Mouse (Mus musculus) megakaryocyte progenitor cell, adult 5-6 weeks (primary cell): ENCODE data around the gene Vmn2r29. TPM values are rescaled to one million over a fixed set of nuclear protein-coding genes. Genes with fewer than 3 reads are reported as not detected.
"Not testable (repeated sequence)": the region's sequence is repeated elsewhere in the genome, so short reads cannot be mapped to it uniquely, and the experiment has no call there.

Experiments used
- ATAC-seq: replicated peaks from 2 replicates; pipeline ENCODE4 v1.8.0; 2016; ENCODE audit warnings: mild to moderate bottlenecking, moderate TSS enrichment, inconsistent platforms; ENCODE audit not compliant: poor library complexity
- total RNA-seq, 2 experiments: library from RNA; stranded (forward) in 1 of 2; stranded (reverse) in 1 of 2; fragments of 157-497, 149-512 nt in 1 of 2; fragments of 200-1000 nt in 1 of 2; gene quantifications; 2 replicates each; pipeline versions ENCODE4 v1.2.3 to v1.2.4; 2015 to 2017

Gene Vmn2r29
- total RNA-seq (2015) (not detected in 2 replicates), total RNA-seq (2017) (0.41 and 0.83 TPM in 2 replicates)

DNA sequence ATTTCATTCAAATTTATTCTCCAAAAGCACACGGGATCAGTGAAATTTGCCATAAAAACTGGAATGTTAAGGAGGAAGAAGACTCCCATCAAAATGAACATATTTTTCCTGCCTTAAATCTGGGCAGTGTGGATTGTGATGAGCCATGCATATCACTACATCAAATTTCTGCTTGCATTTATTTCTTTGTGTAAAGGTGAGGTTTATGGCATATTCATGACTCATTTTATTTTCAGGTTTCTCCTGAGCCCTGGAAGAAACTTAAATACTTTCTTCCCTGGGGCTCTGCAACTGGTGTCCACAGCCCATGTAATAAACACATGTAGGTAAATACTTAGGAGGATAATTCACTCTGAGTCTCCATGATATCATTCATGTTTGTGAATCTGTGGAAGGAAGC lies at the start of gene Vmn2r29:
Gene Vmn2r29 (minus strand): TSS at position 101 of the 400 bp plus-strand sequence.
- ATAC-seq, result not testable (repeated sequence)

DNA sequence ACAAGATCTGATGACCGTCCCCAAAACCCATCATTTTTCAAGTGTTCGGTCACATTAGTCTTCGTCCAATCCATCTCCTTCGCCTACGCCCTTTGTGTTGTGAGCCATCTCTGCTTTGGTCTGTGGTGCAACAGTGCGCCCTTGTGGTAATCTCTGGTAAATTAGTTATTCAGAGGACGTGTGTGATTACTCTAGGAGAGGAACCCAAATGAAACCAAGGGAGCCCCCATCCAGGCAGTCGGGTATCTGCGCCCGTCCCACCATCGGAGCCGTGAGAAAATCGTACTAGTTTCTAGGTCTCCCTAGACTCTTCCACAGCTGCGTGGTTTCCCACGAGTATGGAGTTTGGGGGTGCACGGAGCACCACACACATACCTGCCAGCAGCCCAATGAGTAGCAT lies 48.5 kb upstream of the Vmn2r29 start:
- ATAC-seq, result peak; percentile 40

DNA sequence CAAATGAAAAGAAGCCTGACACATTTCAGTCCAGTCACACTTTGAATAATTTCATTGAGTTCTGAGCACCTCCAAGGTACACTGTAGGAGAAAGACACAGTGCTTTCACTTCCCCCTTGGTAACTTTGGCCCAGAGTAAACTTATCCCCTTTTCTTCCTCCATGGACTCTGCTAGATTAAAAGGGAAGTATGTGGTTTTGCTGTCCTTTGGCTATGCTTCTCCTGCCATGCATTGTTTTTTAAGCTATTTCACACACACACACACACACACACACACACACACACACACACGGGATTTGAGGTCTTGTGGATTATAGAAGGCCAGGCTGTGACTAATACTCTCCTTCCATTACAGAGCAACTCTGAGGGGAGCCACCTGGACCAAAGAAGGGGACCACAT lies 34.3 kb upstream of the Vmn2r29 start:
- peak; percentile 69 for ATAC-seq

DNA sequence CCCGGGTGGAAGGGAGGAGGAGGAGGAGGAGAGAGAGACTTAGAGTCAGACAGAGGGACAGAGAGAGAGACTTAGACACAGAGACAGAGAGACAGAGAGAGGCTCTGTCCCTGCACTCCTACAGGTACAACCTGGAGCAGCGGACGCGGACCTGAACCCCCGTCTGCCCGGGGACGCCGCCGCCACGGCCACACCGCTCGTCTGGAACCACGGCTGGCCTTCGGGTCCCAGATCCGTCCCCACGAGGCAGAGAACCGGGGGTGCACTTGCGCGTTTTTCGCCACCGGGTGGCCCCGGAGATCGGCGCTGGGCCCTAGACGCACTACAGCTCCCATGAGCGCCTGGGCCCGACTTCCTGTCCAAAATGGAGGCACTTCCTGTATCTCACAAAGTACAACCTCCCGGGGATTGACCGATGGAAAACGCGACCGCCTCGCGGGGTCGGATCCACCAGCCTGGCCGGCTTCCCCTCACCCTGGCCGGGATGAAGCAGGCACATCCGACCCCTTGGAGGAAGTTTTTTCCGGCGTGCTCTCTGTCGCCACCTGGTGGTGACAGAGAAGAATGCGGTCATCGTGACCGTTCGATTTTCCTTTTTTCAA lies 30.9 kb upstream of the Vmn2r29 start, which contains the start of gene Gm45844:
Gene Gm45844 (minus strand): TSS at position 324 of the 602 bp plus-strand sequence.
- ATAC-seq, result peak; percentile 90

DNA sequence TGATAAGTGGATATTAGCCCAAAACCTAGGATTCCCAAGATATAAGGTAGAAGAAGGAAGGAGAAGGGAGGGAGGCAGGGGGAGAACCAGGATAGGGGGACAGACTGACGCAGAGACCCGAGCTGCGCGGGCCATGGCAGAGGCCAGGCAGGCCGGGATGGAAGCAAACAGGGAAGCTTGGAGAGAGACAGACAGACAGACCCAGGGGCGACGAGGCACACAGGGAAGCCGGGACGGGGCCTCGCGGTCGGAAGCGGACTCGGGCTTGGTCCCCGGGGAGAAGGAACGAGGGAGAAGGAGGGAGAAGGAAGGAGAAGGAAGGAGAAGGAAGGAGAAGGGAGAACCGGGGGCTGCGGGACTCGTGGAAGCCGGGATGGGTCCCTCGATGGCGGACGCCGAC lies 30.4 kb upstream of the Vmn2r29 start:
- ATAC-seq, result peak; percentile 24

DNA sequence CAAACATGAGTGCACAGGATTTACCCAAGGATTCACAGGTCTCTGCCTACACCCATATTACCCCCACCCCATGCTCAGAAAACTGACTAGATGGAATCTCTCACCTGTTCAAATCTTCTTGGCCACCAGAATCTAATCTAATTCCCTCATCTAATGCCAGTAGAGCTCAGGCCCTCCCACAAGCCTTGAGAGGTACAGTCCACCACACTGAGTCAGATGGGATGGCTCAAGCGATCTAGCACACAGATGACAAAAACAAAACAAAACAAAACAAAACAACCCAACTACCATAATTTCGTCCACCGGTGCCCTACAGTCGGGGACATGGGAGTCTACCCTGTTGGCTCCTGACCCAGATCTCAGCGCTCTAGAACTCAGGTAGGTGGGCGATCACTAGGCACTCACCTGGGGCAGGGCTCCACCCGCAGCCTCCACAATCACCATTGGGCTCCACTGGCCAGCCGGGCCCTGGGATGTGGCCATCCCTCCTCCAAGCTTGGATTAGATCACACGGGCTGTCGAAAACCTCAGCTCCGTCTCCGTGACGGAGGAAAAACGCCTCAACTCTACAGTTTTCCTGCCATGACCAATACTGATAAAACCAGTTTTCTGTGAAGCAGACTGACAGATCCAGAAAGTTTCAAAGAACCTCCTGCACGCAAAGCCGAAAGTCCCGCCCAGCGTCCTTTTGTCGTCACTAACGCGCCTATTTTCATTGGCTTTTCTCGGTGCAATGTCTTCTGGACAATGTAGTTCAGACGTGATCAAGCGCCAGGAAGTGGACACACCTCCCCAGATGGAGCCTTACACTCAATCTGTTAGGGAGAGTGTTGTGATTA lies 37.6 kb downstream of the Vmn2r29 start, which contains the start of gene Zfp772:
Gene Zfp772 (minus strand): TSS at position 686 of the 839 bp plus-strand sequence.
- ATAC-seq, result peak; percentile 50; the same call in 1 of the 2 replicates

DNA sequence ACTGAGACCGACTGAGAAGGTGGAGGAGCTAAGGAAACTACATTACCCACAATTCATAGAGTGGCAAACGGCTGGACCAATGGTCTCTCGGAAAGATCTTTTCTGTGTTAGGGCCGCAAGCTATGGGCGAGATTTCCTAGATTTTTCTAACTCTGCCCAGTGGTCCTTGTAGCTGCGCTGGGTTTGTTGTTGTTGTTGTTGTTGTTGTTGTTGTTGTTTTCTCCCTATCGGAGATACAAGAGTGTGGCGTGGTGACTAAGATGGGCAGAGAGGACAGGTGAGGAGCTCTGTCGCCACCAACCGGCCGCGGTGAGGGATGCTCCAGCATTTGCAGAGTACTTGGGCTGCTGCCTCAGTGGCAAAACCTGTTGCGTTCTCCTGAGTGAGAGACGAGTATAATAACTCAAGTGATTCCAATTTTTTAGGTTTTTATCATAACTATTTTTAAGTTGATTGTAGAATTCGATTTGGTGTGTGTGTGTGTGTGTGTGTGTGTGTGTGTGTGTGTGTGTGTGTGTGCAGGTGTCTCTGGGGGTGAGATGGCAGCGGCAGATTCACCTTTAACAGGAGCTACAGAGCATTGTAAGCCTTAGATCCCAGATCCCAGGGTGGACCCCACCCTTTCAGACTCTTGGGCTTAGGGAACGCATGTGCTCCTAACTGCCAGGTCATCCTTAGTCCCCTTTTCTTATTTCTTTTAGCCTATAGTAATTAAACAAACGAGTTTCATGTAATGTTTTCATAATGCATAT lies 58.8 kb downstream of the Vmn2r29 start:
- ATAC-seq, result peak; percentile 99

DNA sequence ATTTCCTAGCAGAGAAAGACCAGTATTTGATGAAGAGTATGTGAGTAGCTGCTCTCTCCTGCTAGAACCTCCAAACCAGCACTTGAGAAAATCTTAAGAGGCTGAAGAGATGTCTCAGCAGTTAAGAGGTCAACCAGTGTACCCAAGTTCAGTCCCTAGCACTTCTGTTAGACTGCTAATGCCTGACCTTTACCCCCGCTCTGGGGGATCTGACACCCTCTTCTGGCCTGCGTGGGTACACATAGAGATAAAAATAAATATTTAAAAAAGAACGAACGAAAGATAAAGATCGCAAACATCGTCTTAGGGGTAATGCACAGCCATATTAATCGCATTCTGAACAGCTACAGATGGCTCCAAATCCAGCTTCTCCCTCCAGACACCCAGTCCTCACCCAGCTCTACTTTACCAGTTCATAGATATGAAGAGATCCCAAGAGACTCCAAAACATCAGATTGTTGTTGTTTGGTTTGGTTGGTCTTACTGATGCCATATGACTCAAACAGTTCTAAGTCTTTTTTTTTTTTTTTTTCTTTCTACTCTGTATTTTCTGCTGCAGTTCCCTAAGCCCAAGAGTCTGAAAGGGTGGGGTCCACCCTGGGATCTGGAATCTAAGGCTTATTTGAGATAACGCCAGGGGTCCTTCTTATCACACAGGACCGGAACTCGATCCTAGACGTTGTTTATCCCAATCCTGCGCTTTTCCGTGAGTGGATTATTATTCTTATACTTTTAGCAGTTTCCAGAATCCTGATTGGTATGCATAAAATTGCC lies 59.5 kb downstream of the Vmn2r29 start:
- ATAC-seq, result peak; percentile 30

DNA sequence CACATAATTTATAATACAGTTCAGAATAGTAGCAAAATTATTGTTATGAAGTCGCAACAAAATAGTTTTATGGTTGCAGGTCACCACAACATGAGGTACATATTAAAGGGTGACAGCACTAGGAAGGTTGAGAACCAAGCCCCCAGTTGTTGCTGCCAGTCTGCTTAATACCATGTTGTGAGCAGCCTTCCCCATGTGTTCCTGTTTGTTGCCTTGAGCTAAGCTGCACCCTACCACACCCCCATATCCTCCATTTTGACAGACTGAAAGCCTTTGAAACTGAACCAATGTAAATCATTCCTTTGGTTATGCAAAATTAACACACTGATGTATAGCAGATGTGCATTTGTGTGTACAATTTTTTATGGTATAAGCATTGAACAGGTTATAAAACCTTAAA lies 61.2 kb downstream of the Vmn2r29 start:
- no peak for ATAC-seq

Other genes starting within 250 kb of the Vmn2r29 start
- 8.3 and 12.4 TPM in 2 replicates for gene Zfp954, start 125.8 kb downstream of the Vmn2r29 start, total RNA-seq (2015)
- 10.5 and 12.3 TPM in 2 replicates for gene Zfp954, start 125.8 kb downstream of the Vmn2r29 start, total RNA-seq (2017)
- 1.7 and 3.1 TPM in 2 replicates for gene Zfp773, start 110.6 kb downstream of the Vmn2r29 start, total RNA-seq (2015)
- 1.9 and 4.3 TPM in 2 replicates for gene Zfp773, start 110.6 kb downstream of the Vmn2r29 start, total RNA-seq (2017)
- gene Zfp418, start 76.0 kb downstream of the Vmn2r29 start, total RNA-seq (2015), result 2.5 and 5.0 TPM in 2 replicates
- 1.8 TPM in 2 replicates for gene Zfp418, start 76.0 kb downstream of the Vmn2r29 start, total RNA-seq (2017)
- gene Zfp772, start 37.3 kb downstream of the Vmn2r29 start, total RNA-seq (2015), result 4.2 and 5.4 TPM in 2 replicates
- gene Zfp772, start 37.3 kb downstream of the Vmn2r29 start, total RNA-seq (2017), result 3.3 and 4.4 TPM in 2 replicates
- 2.4 TPM in 2 replicates for gene Gm45844, start 31.0 kb upstream of the Vmn2r29 start, total RNA-seq (2015)
- 0.21 and 3.9 TPM in 2 replicates for gene Gm45844, start 31.0 kb upstream of the Vmn2r29 start, total RNA-seq (2017)
- 19.0 and 21.3 TPM in 2 replicates for gene Clcn4, start 53.5 kb upstream of the Vmn2r29 start, total RNA-seq (2015)
- gene Clcn4, start 53.5 kb upstream of the Vmn2r29 start, total RNA-seq (2017), result 24.9 and 26.4 TPM in 2 replicates
- gene Vmn2r30, start 90.3 kb upstream of the Vmn2r29 start, total RNA-seq (2015), result 0.12 TPM in 1 of 2 replicates, not detected in the other
- gene Vmn2r30, start 90.3 kb upstream of the Vmn2r29 start, total RNA-seq (2017), result not detected in 2 replicates
- not detected in 2 replicates for gene Gm45783, start 127.2 kb upstream of the Vmn2r29 start, total RNA-seq (2015)
- not detected in 2 replicates for gene Gm45783, start 127.2 kb upstream of the Vmn2r29 start, total RNA-seq (2017)
- gene Vmn2r31, start 152.4 kb upstream of the Vmn2r29 start, total RNA-seq (2015), result not detected in 2 replicates
- gene Vmn2r31, start 152.4 kb upstream of the Vmn2r29 start, total RNA-seq (2017), result not detected in 2 replicates
- gene Vmn2r32, start 232.7 kb upstream of the Vmn2r29 start, total RNA-seq (2015), result not detected in 2 replicates
- gene Vmn2r32, start 232.7 kb upstream of the Vmn2r29 start, total RNA-seq (2017), result not detected in 2 replicates